Mouse (Mus musculus) stomach, postnatal 0 days (tissue): Measurements from ENCODE around the gene Slpi. TPM values are rescaled to one million over a fixed set of nuclear protein-coding genes. Genes with fewer than 3 reads are reported as not detected.

Experiments
- ATAC-seq: fragments of 200-750 bp; cut with Nextera tagmentation; 2 replicates; pipeline ENCODE4 v1.8.0; 2017; ENCODE audit not compliant: low FRiP score, low TSS enrichment
- DNase-seq: peaks from one replicate; pipeline ENCODE4 v3.0.0-alpha.2; 2016; ENCODE audit warnings: low spot score
- H3K27ac ChIP-seq: fragments of 300-500 bp; sonication (generic); replicated peaks from 2 replicates; pipeline ENCODE4 v1.5.1; 2014; ENCODE audit warnings: mild to moderate bottlenecking, control low read depth
- H3K27me3 ChIP-seq: fragments of 300-500 bp; sonication (generic); 2 replicates; pipeline ENCODE4 v1.6.1; 2014; ENCODE audit warnings: low read length; ENCODE audit not compliant: control insufficient read depth, insufficient read depth
- H3K36me3 ChIP-seq: fragments of 300-500 bp; sonication (generic); 2 replicates; pipeline ENCODE4 v1.6.1; 2014; ENCODE audit warnings: low read length, mixed read lengths; ENCODE audit not compliant: control insufficient read depth, insufficient read depth
- H3K4me1 ChIP-seq: fragments of 300-500 bp; sonication (generic); replicated peaks from 2 replicates; pipeline ENCODE4 v1.6.1; 2014; ENCODE audit warnings: antibody characterized with exemption; ENCODE audit not compliant: control insufficient read depth, insufficient read depth
- H3K4me2 ChIP-seq: fragments of 300-500 bp; sonication (generic); replicated peaks from 2 replicates; pipeline ENCODE4 v1.6.1; 2014; ENCODE audit warnings: low read depth, mild to moderate bottlenecking, control low read depth, moderate library complexity
- H3K4me3 ChIP-seq: fragments of 300-500 bp; sonication (generic); 2 replicates; pipeline ENCODE4 v1.5.1; 2014; ENCODE audit warnings: low read depth, low read length, control low read depth
- H3K9ac ChIP-seq: fragments of 300-500 bp; sonication (generic); 2 replicates; pipeline ENCODE4 v1.6.1; 2014; ENCODE audit warnings: mild to moderate bottlenecking, low read length, control low read depth, mixed read lengths
- H3K9me3 ChIP-seq: fragments of 300-500 bp; sonication (generic); 2 replicates; pipeline ENCODE4 v1.6.1; 2016; ENCODE audit warnings: low read length; ENCODE audit not compliant: control insufficient read depth
- CTCF ChIP-seq: IDR thresholded peaks from 2 replicates; pipeline ENCODE4 v1.5.1; 2016; ENCODE audit warnings: antibody characterized with exemption, low read depth, mild to moderate bottlenecking, moderate library complexity
- EP300 ChIP-seq: optimal IDR thresholded peaks from 2 replicates; pipeline ENCODE3; 2016; ENCODE audit warnings: antibody characterized with exemption
- WGBS: fragments of 180-500 bp; shearing (Covaris S2); extraction: QIAGEN DNeasy Blood & Tissue Kit; methylation state at CpG from one replicate; pipeline ENCODE4 v1.1.7; 2014; 5-methylcytosine and 5-hydroxymethylcytosine counted together
- polyA plus RNA-seq: library from polyadenylated mRNA; unstranded; fragments of >200 nt; fragmentation: Nextera tagmentation; extraction: Ambion mirVana; gene quantifications from 2 replicates; pipeline ENCODE4 v1.2.1, GENCODE M21; 2015

Slpi gene
- polyA plus RNA-seq, 1 experiment from 2014 or later = 4,305 TPM

DNA sequence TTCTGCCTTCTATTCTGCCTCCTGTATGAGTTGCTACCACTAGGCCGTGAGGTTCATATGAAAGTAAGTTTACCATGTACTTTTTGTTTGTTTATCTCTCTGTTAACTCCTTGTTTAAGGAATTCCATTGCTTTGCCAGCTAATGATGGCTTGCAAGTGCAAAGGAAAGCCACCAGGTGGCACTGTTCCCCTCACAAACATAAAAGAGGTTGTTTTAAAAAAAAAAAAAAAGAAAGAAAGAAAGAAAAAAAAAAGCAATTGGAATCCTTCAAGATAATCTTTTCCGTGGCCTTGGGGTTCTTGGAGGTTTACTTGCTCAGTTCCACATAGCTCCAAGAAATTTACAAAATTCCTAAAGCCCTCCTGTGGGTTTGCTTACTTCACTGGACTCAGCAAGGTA lies 28.3 kb upstream of the Slpi start:
- DNase-seq (peak; percentile 54), ATAC-seq (no peak)
- 2% methylated on average over 2 of the region's 2 CpGs for WGBS
- H3K4me3 ChIP-seq = no peak overlapping the region
- H3K27me3 ChIP-seq = no peaks in the 10 kb centered on the region
- H3K27ac ChIP-seq = no peak overlapping the region
- no peak overlapping the region for H3K9ac ChIP-seq
- no peaks in the 10 kb centered on the region for H3K9me3 ChIP-seq
- no peak overlapping the region for H3K4me2 ChIP-seq
- H3K4me1 ChIP-seq = no peaks in the 10 kb centered on the region
- H3K36me3 ChIP-seq = no peaks in the 10 kb centered on the region
- TF ChIP-seq CTCF (peak; percentile 85), EP300 (no peak)

- H3K9ac ChIP-seq = no peak overlapping the region
- 58% methylated on average over 10 of the region's 10 CpGs for WGBS
- H3K27me3 ChIP-seq = no peaks in the 10 kb centered on the region
- no peak for ATAC-seq
- DNase-seq = no peak
- no peak overlapping the region for H3K4me3 ChIP-seq
- no peak overlapping the region for H3K27ac ChIP-seq
- TF ChIP-seq CTCF (no peak), EP300 (no peak)
- H3K4me1 ChIP-seq = no peaks in the 10 kb centered on the region
- H3K36me3 ChIP-seq = no peaks in the 10 kb centered on the region
- H3K4me2 ChIP-seq = no peak overlapping the region
- H3K9me3 ChIP-seq = no peaks in the 10 kb centered on the region
Measured at GRCm38 (mm10) chr2:164414581-164414980, 25.7 kb upstream of the Slpi start.

DNA sequence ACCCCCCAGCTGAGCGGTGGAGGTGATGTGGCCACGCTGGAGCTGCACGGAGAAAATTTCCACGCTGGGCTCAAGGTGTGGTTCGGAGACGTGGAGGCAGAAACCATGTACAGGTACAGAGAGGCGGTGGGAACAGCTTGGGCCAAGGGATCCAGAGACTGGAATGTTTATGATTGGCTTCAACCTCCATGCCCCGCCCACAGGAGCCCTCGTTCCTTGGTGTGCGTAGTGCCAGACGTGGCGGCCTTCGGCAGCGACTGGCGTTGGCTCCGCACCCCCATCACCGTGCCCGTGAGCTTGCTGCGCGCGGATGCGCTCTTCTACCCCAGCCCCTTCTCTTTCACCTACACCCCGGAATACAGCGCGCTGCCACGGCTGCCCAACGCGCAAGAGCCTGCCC lies 25.3 kb upstream of the Slpi start:
- TF ChIP-seq EP300 (no peak), CTCF (no peak)
- Histone ChIP-seq H3K36me3 (no peaks in the 10 kb centered on the region), H3K27ac (no peak overlapping the region), H3K4me2 (no peak overlapping the region), H3K9ac (no peak overlapping the region), H3K27me3 (no peaks in the 10 kb centered on the region), H3K4me3 (no peak overlapping the region), H3K4me1 (no peaks in the 10 kb centered on the region), H3K9me3 (no peaks in the 10 kb centered on the region)
- no peak for DNase-seq
- ATAC-seq = no peak
- WGBS = 23% methylated on average over 28 of the region's 28 CpGs

DNA sequence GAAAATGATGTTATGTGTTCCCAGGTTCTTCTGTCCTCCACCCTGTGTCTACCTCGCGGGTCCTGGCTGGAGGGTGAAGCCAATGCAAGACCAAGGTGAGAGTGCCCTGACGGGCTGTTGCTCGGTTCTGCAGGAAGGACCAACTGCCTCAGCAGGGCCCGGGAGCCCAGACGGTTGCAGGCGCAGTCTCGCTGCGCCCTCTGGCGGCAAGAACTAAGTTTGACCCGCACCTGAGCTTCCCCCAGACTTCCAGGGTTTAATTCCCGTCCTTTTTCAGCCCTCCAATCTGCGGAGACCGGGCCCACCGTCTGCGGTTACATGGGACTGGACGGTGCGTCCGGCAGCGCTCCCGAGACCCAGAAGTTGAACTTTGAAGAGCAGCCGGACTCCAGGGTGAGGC lies 18.8 kb upstream of the Slpi start:
- Histone ChIP-seq H3K9ac (no peak overlapping the region), H3K4me3 (no peak overlapping the region), H3K27me3 (peaks cover 3% of the 10 kb centered on the region; the same call in 1 of the 2 replicates), H3K4me2 (0 out of 2 replicates have a peak overlapping the region, but pooled peaks have one; percentile 14), H3K36me3 (no peaks in the 10 kb centered on the region), H3K4me1 (0 out of 2 replicates have a peak, but pooled peaks cover 2% of the 10 kb centered on the region), H3K27ac (no peak overlapping the region), H3K9me3 (no peaks in the 10 kb centered on the region)
- TF ChIP-seq CTCF (peak; percentile 93), EP300 (no peak)
- peak; percentile 81 for DNase-seq
- 1% methylated on average over 22 of the region's 22 CpGs for WGBS
- ATAC-seq = peak; percentile 54

- H3K9me3 ChIP-seq = no peaks in the 10 kb centered on the region
- 0 out of 2 replicates have a peak, but pooled peaks cover 2% of the 10 kb centered on the region for H3K4me1 ChIP-seq
- ATAC-seq = no peak
- H3K9ac ChIP-seq = no peak overlapping the region
- peaks cover 3% of the 10 kb centered on the region; the same call in 1 of the 2 replicates for H3K27me3 ChIP-seq
- no peaks in the 10 kb centered on the region for H3K36me3 ChIP-seq
- no peak overlapping the region for H3K27ac ChIP-seq
- WGBS = 40% methylated on average over 5 of the region's 5 CpGs
- no peak for DNase-seq
- no peak overlapping the region for H3K4me2 ChIP-seq
- TF ChIP-seq EP300 (no peak), CTCF (no peak)
- no peak overlapping the region for H3K4me3 ChIP-seq
Measured at GRCm38 (mm10) chr2:164405519-164405918, 16.6 kb upstream of the Slpi start.

DNA sequence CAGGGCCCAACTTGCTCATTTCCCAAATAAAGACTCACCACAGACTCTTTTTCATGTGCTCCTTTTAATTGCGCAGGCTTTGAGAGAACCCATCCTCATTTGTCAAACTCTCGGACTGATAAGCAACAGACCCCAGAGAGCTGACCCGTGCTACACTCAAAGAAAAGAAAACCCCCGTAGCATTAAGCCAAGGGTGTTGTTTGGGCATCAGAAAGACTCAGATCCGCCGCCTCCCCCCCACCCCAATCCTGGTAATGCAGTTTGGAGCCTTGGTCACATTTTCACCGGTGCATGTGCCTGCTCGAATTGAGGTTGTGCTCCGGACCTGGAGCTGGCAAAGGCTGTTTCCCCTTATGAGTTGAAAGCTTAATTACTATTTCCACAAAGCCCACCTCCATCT lies 16.2 kb upstream of the Slpi start, which contains the start of gene Matn4:
Gene Matn4, minus strand, starts transcription at position 101 of the 400 bp plus-strand sequence.
- Histone ChIP-seq H3K4me1 (0 out of 2 replicates have a peak, but pooled peaks cover 2% of the 10 kb centered on the region), H3K9ac (no peak within 1 kb of the TSS), H3K36me3 (no peaks in the 10 kb centered on the region), H3K9me3 (no peaks in the 10 kb centered on the region), H3K4me2 (peak within 1 kb of the TSS; percentile 62), H3K27ac (no peak within 1 kb of the TSS), H3K4me3 (peak within 1 kb of the TSS; percentile 36), H3K27me3 (peaks cover 3% of the 10 kb centered on the region; the same call in 1 of the 2 replicates)
- TF ChIP-seq CTCF (no peak), EP300 (no peak)
- 22% methylated on average over 9 of the region's 9 CpGs for WGBS
- ATAC-seq = no peak
- no peak for DNase-seq
